Mouse (Mus musculus): ENCODE data around the gene March6. TPM values are rescaled to one million over a fixed set of nuclear protein-coding genes. Genes with fewer than 3 reads are reported as not detected.
A peak's percentile ranks its signal among the peaks of the same experiment; 100 is the strongest.

Gene March6
- polyA plus RNA-seq, 2 experiments, result 27.4 to 30.6 TPM

GRCm38 (mm10) chr15:31554855-31555254 is 24.0 kb upstream of the March6 start:
- Histone ChIP-seq H3K4me2 (replicated peaks; ENCODE audit: low read depth, low read length, severe bottlenecking) (no peak overlapping the region), H3K27me3 (ENCODE audit: control insufficient read depth, insufficient read depth, low read length) (no peaks in the 10 kb centered on the region), H3K4me1 (ENCODE audit: control insufficient read depth, insufficient read depth, low read length) (no peaks in the 10 kb centered on the region), H3K9ac (ENCODE audit: low read depth, low read length, severe bottlenecking) (no peak overlapping the region), H3K36me3 (ENCODE audit: control insufficient read depth, insufficient read depth, low read length) (no peaks in the 10 kb centered on the region), H3K27ac (replicated peaks; ENCODE audit: low read depth, low read length) (no peak overlapping the region), H3K9me3 (ENCODE audit: control insufficient read depth, low read length) (no peaks in the 10 kb centered on the region), H3K4me3 (replicated peaks; ENCODE audit: low read length) (no peak overlapping the region)
- DNase-seq (ENCODE audit: low spot score), result no peak
- ATAC-seq (ENCODE audit: low FRiP score, low read depth), result no peak
- 93% methylated on average over 2 of the region's 2 CpGs for WGBS
- no peak for TF ChIP-seq POLR2A (IDR thresholded peaks at IDR 0.05; ENCODE audit: borderline replicate concordance, extremely low read depth, insufficient read depth, insufficient read length)

GRCm38 (mm10) chr15:31550381-31550780 is 19.5 kb upstream of the March6 start:
- H3K4me2 ChIP-seq (replicated peaks; ENCODE audit: low read depth, low read length, severe bottlenecking), result no peak overlapping the region
- no peak overlapping the region for H3K4me3 ChIP-seq (replicated peaks; ENCODE audit: low read length)
- DNase-seq (ENCODE audit: low spot score), result no peak
- no peaks in the 10 kb centered on the region for H3K9me3 ChIP-seq (ENCODE audit: control insufficient read depth, low read length)
- ATAC-seq (ENCODE audit: low FRiP score, low read depth), result no peak
- no peak overlapping the region for H3K27ac ChIP-seq (replicated peaks; ENCODE audit: low read depth, low read length)
- no peaks in the 10 kb centered on the region for H3K36me3 ChIP-seq (ENCODE audit: control insufficient read depth, insufficient read depth, low read length)
- H3K4me1 ChIP-seq (ENCODE audit: control insufficient read depth, insufficient read depth, low read length), result no peaks in the 10 kb centered on the region
- TF ChIP-seq POLR2A (IDR thresholded peaks at IDR 0.05; ENCODE audit: borderline replicate concordance, extremely low read depth, insufficient read depth, insufficient read length), result no peak
- H3K9ac ChIP-seq (ENCODE audit: low read depth, low read length, severe bottlenecking), result no peak overlapping the region
- 83% methylated on average over 4 of the region's 4 CpGs for WGBS
- no peaks in the 10 kb centered on the region for H3K27me3 ChIP-seq (ENCODE audit: control insufficient read depth, insufficient read depth, low read length)

GRCm38 (mm10) chr15:31547421-31547820 is 16.6 kb upstream of the March6 start:
- Histone ChIP-seq H3K4me1 (ENCODE audit: control insufficient read depth, insufficient read depth, low read length) (peaks cover 7% of the 10 kb centered on the region; the same call in 1 of the 2 replicates), H3K4me3 (replicated peaks; ENCODE audit: low read length) (no peak overlapping the region), H3K27ac (replicated peaks; ENCODE audit: low read depth, low read length) (no peak overlapping the region), H3K27me3 (ENCODE audit: control insufficient read depth, insufficient read depth, low read length) (no peaks in the 10 kb centered on the region), H3K4me2 (replicated peaks; ENCODE audit: low read depth, low read length, severe bottlenecking) (no peak overlapping the region), H3K36me3 (ENCODE audit: control insufficient read depth, insufficient read depth, low read length) (no peaks in the 10 kb centered on the region), H3K9ac (ENCODE audit: low read depth, low read length, severe bottlenecking) (no peak overlapping the region), H3K9me3 (ENCODE audit: control insufficient read depth, low read length) (no peaks in the 10 kb centered on the region)
- no peak for TF ChIP-seq POLR2A (IDR thresholded peaks at IDR 0.05; ENCODE audit: borderline replicate concordance, extremely low read depth, insufficient read depth, insufficient read length)
- WGBS, result 53% methylated on average over 5 of the region's 5 CpGs
- ATAC-seq (ENCODE audit: low FRiP score, low read depth) (no peak), DNase-seq (ENCODE audit: low spot score) (no peak)

- Histone ChIP-seq H3K9ac (ENCODE audit: low read depth, low read length, severe bottlenecking) (no peak overlapping the region), H3K4me1 (ENCODE audit: control insufficient read depth, insufficient read depth, low read length) (peaks cover 15% of the 10 kb centered on the region; the same call in 1 of the 2 replicates), H3K4me3 (replicated peaks; ENCODE audit: low read length) (no peak overlapping the region), H3K4me2 (replicated peaks; ENCODE audit: low read depth, low read length, severe bottlenecking) (no peak overlapping the region), H3K36me3 (ENCODE audit: control insufficient read depth, insufficient read depth, low read length) (no peaks in the 10 kb centered on the region), H3K9me3 (ENCODE audit: control insufficient read depth, low read length) (no peaks in the 10 kb centered on the region), H3K27me3 (ENCODE audit: control insufficient read depth, insufficient read depth, low read length) (no peaks in the 10 kb centered on the region), H3K27ac (replicated peaks; ENCODE audit: low read depth, low read length) (no peak overlapping the region)
- DNase-seq (ENCODE audit: low spot score), result no peak
- TF ChIP-seq POLR2A (IDR thresholded peaks at IDR 0.05; ENCODE audit: borderline replicate concordance, extremely low read depth, insufficient read depth, insufficient read length), result no peak
- no peak for ATAC-seq (ENCODE audit: low FRiP score, low read depth)
- 85% methylated on average over 6 of the region's 6 CpGs for WGBS
Observed at GRCm38 (mm10) chr15:31546291-31546690, 15.4 kb upstream of the March6 start.

- H3K9me3 ChIP-seq (ENCODE audit: control insufficient read depth, low read length), result no peaks in the 10 kb centered on the region
- H3K4me1 ChIP-seq (ENCODE audit: control insufficient read depth, insufficient read depth, low read length), result peaks cover 15% of the 10 kb centered on the region
- ATAC-seq (ENCODE audit: low FRiP score, low read depth) (0 out of 2 replicates have a peak, but pooled peaks have one; percentile 12), DNase-seq (ENCODE audit: low spot score) (no peak)
- 13% methylated on average over 1 of the region's 1 CpGs for WGBS
- H3K4me2 ChIP-seq (replicated peaks; ENCODE audit: low read depth, low read length, severe bottlenecking), result no peak overlapping the region
- no peak overlapping the region for H3K9ac ChIP-seq (ENCODE audit: low read depth, low read length, severe bottlenecking)
- no peaks in the 10 kb centered on the region for H3K27me3 ChIP-seq (ENCODE audit: control insufficient read depth, insufficient read depth, low read length)
- H3K27ac ChIP-seq (replicated peaks; ENCODE audit: low read depth, low read length), result no peak overlapping the region
- no peak overlapping the region for H3K4me3 ChIP-seq (replicated peaks; ENCODE audit: low read length)
- no peaks in the 10 kb centered on the region for H3K36me3 ChIP-seq (ENCODE audit: control insufficient read depth, insufficient read depth, low read length)
- TF ChIP-seq POLR2A (IDR thresholded peaks at IDR 0.05; ENCODE audit: borderline replicate concordance, extremely low read depth, insufficient read depth, insufficient read length), result no peak
Observed at GRCm38 (mm10) chr15:31545058-31545457, 14.2 kb upstream of the March6 start.

- ATAC-seq (ENCODE audit: low FRiP score, low read depth), result no peak
- Histone ChIP-seq H3K4me1 (ENCODE audit: control insufficient read depth, insufficient read depth, low read length) (peaks cover 15% of the 10 kb centered on the region), H3K27ac (replicated peaks; ENCODE audit: low read depth, low read length) (no peak overlapping the region), H3K4me2 (replicated peaks; ENCODE audit: low read depth, low read length, severe bottlenecking) (no peak overlapping the region), H3K9ac (ENCODE audit: low read depth, low read length, severe bottlenecking) (no peak overlapping the region), H3K9me3 (ENCODE audit: control insufficient read depth, low read length) (no peaks in the 10 kb centered on the region), H3K27me3 (ENCODE audit: control insufficient read depth, insufficient read depth, low read length) (no peaks in the 10 kb centered on the region), H3K4me3 (replicated peaks; ENCODE audit: low read length) (no peak overlapping the region), H3K36me3 (ENCODE audit: control insufficient read depth, insufficient read depth, low read length) (no peaks in the 10 kb centered on the region)
- WGBS, result 19% methylated on average over 3 of the region's 3 CpGs
- no peak for DNase-seq (ENCODE audit: low spot score)
- TF ChIP-seq POLR2A (IDR thresholded peaks at IDR 0.05; ENCODE audit: borderline replicate concordance, extremely low read depth, insufficient read depth, insufficient read length), result no peak
Observed at GRCm38 (mm10) chr15:31543246-31543645, 12.4 kb upstream of the March6 start.

Measured in limb, embryonic 14.5 days (tissue).